Mouse (Mus musculus): ENCODE data around the gene Cebpe. TPM values are rescaled to one million over a fixed set of nuclear protein-coding genes. Genes with fewer than 3 reads are reported as not detected.

Gene Cebpe
- polyA plus RNA-seq, 1 experiment from 2014 or later = not detected

GRCm38 (mm10) chr14:54728823-54729653 is 17.1 kb upstream of the Cebpe start:
- no peak overlapping the region for H3K4me2 ChIP-seq (ENCODE audit: low read depth, low read length)
- no peak overlapping the region for H3K27ac ChIP-seq (ENCODE audit: low read length)
- H3K27me3 ChIP-seq (ENCODE audit: control insufficient read depth, insufficient read depth, low read depth, low read length) = no peaks in the 10 kb centered on the region
- no peaks in the 10 kb centered on the region for H3K4me1 ChIP-seq (replicated peaks; ENCODE audit: control insufficient read depth, insufficient read depth, low read length)
- ATAC-seq (ENCODE audit: low read depth) = no peak
- H3K9ac ChIP-seq (ENCODE audit: low read length) = no peak overlapping the region
- WGBS = 73% methylated on average over 13 of the region's 13 CpGs
- no peak overlapping the region for H3K4me3 ChIP-seq (ENCODE audit: low read length)
- no peaks in the 10 kb centered on the region for H3K9me3 ChIP-seq (ENCODE audit: control insufficient read depth, low read length)
- H3K36me3 ChIP-seq (ENCODE audit: control insufficient read depth, insufficient read depth, low read length) = no peaks in the 10 kb centered on the region

- no peak overlapping the region for H3K27ac ChIP-seq (ENCODE audit: low read length)
- H3K36me3 ChIP-seq (ENCODE audit: control insufficient read depth, insufficient read depth, low read length) = no peaks in the 10 kb centered on the region
- H3K27me3 ChIP-seq (ENCODE audit: control insufficient read depth, insufficient read depth, low read depth, low read length) = no peaks in the 10 kb centered on the region
- 71% methylated on average over 5 of the region's 5 CpGs for WGBS
- H3K4me3 ChIP-seq (ENCODE audit: low read length) = no peak overlapping the region
- H3K9me3 ChIP-seq (ENCODE audit: control insufficient read depth, low read length) = no peaks in the 10 kb centered on the region
- ATAC-seq (ENCODE audit: low read depth) = no peak
- no peak overlapping the region for H3K9ac ChIP-seq (ENCODE audit: low read length)
- H3K4me2 ChIP-seq (ENCODE audit: low read depth, low read length) = no peak overlapping the region
- no peaks in the 10 kb centered on the region for H3K4me1 ChIP-seq (replicated peaks; ENCODE audit: control insufficient read depth, insufficient read depth, low read length)
These were observed 15.6 kb upstream of the Cebpe start for GRCm38 (mm10) chr14:54727565-54727964.

- Histone ChIP-seq H3K36me3 (ENCODE audit: control insufficient read depth, insufficient read depth, low read length) (no peaks in the 10 kb centered on the region), H3K4me3 (ENCODE audit: low read length) (no peak overlapping the region), H3K4me1 (replicated peaks; ENCODE audit: control insufficient read depth, insufficient read depth, low read length) (no peaks in the 10 kb centered on the region), H3K27me3 (ENCODE audit: control insufficient read depth, insufficient read depth, low read depth, low read length) (no peaks in the 10 kb centered on the region), H3K4me2 (ENCODE audit: low read depth, low read length) (no peak overlapping the region), H3K9ac (ENCODE audit: low read length) (no peak overlapping the region), H3K27ac (ENCODE audit: low read length) (no peak overlapping the region), H3K9me3 (ENCODE audit: control insufficient read depth, low read length) (no peaks in the 10 kb centered on the region)
- 65% methylated on average over 6 of the region's 6 CpGs for WGBS
- no peak for ATAC-seq (ENCODE audit: low read depth)
These were observed 12.1 kb upstream of the Cebpe start for GRCm38 (mm10) chr14:54724049-54724448.

- Histone ChIP-seq H3K4me1 (replicated peaks; ENCODE audit: control insufficient read depth, insufficient read depth, low read length) (no peaks in the 10 kb centered on the region), H3K27me3 (ENCODE audit: control insufficient read depth, insufficient read depth, low read depth, low read length) (no peaks in the 10 kb centered on the region), H3K9ac (ENCODE audit: low read length) (no peak overlapping the region)
These were observed 9.7 kb upstream of the Cebpe start for GRCm38 (mm10) chr14:54721711-54722110.

GRCm38 (mm10) chr14:54720654-54721350 is 8.8 kb upstream of the Cebpe start:
- Histone ChIP-seq H3K27ac (ENCODE audit: low read length) (no peak overlapping the region), H3K4me2 (ENCODE audit: low read depth, low read length) (no peak overlapping the region), H3K36me3 (ENCODE audit: control insufficient read depth, insufficient read depth, low read length) (no peaks in the 10 kb centered on the region), H3K27me3 (ENCODE audit: control insufficient read depth, insufficient read depth, low read depth, low read length) (no peaks in the 10 kb centered on the region), H3K9ac (ENCODE audit: low read length) (no peak overlapping the region), H3K4me3 (ENCODE audit: low read length) (no peak overlapping the region), H3K9me3 (ENCODE audit: control insufficient read depth, low read length) (no peaks in the 10 kb centered on the region), H3K4me1 (replicated peaks; ENCODE audit: control insufficient read depth, insufficient read depth, low read length) (no peaks in the 10 kb centered on the region)
- no peak for ATAC-seq (ENCODE audit: low read depth)
- 82% methylated on average over 7 of the region's 7 CpGs for WGBS

More at GRCm38 (mm10) chr14:54721711-54722110, 9.7 kb upstream of the Cebpe start:
- ATAC-seq (ENCODE audit: low read depth) = no peak
- H3K27ac ChIP-seq (ENCODE audit: low read length) = no peak overlapping the region
- WGBS = 77% methylated on average over 10 of the region's 10 CpGs
- no peak overlapping the region for H3K4me2 ChIP-seq (ENCODE audit: low read depth, low read length)
- no peak overlapping the region for H3K4me3 ChIP-seq (ENCODE audit: low read length)
- no peaks in the 10 kb centered on the region for H3K9me3 ChIP-seq (ENCODE audit: control insufficient read depth, low read length)
- H3K36me3 ChIP-seq (ENCODE audit: control insufficient read depth, insufficient read depth, low read length) = no peaks in the 10 kb centered on the region

- Histone ChIP-seq H3K27ac (ENCODE audit: low read length) (no peak overlapping the region), H3K27me3 (ENCODE audit: control insufficient read depth, insufficient read depth, low read depth, low read length) (no peaks in the 10 kb centered on the region), H3K36me3 (ENCODE audit: control insufficient read depth, insufficient read depth, low read length) (no peaks in the 10 kb centered on the region), H3K9me3 (ENCODE audit: control insufficient read depth, low read length) (no peaks in the 10 kb centered on the region), H3K4me1 (replicated peaks; ENCODE audit: control insufficient read depth, insufficient read depth, low read length) (no peaks in the 10 kb centered on the region), H3K4me3 (ENCODE audit: low read length) (no peak overlapping the region), H3K4me2 (ENCODE audit: low read depth, low read length) (no peak overlapping the region), H3K9ac (ENCODE audit: low read length) (no peak overlapping the region)
- WGBS = 86% methylated on average over 11 of the region's 11 CpGs
- no peak for ATAC-seq (ENCODE audit: low read depth)
These were observed 8.1 kb upstream of the Cebpe start for GRCm38 (mm10) chr14:54720041-54720440.

- no peak overlapping the region for H3K27ac ChIP-seq (ENCODE audit: low read length)
These were observed 3.4 kb upstream of the Cebpe start for GRCm38 (mm10) chr14:54715402-54715801.

GRCm38 (mm10) chr14:54714617-54715081 is 2.7 kb upstream of the Cebpe start:
- WGBS = 2% methylated on average over 15 of the region's 15 CpGs
- no peaks in the 10 kb centered on the region for H3K36me3 ChIP-seq (ENCODE audit: control insufficient read depth, insufficient read depth, low read length)
- H3K4me2 ChIP-seq (ENCODE audit: low read depth, low read length) = peak overlapping the region; percentile 81
- H3K9ac ChIP-seq (ENCODE audit: low read length) = peak overlapping the region; percentile 32
- ATAC-seq (ENCODE audit: low read depth) = peak; percentile 26; the same call in 1 of the 2 replicates
- H3K27ac ChIP-seq (ENCODE audit: low read length) = no peak overlapping the region
- H3K27me3 ChIP-seq (ENCODE audit: control insufficient read depth, insufficient read depth, low read depth, low read length) = no peaks in the 10 kb centered on the region
- H3K4me3 ChIP-seq (ENCODE audit: low read length) = peak overlapping the region; percentile 46
- H3K9me3 ChIP-seq (ENCODE audit: control insufficient read depth, low read length) = no peaks in the 10 kb centered on the region
- peaks cover 7% of the 10 kb centered on the region; the same call in 1 of the 2 replicates for H3K4me1 ChIP-seq (replicated peaks; ENCODE audit: control insufficient read depth, insufficient read depth, low read length)

More at GRCm38 (mm10) chr14:54715402-54715801, 3.4 kb upstream of the Cebpe start:
- WGBS = 88% methylated on average over 1 of the region's 1 CpGs
- no peaks in the 10 kb centered on the region for H3K9me3 ChIP-seq (ENCODE audit: control insufficient read depth, low read length)
- no peak overlapping the region for H3K9ac ChIP-seq (ENCODE audit: low read length)
- no peak for ATAC-seq (ENCODE audit: low read depth)
- H3K4me2 ChIP-seq (ENCODE audit: low read depth, low read length) = no peak overlapping the region
- peaks cover 7% of the 10 kb centered on the region; the same call in 1 of the 2 replicates for H3K4me1 ChIP-seq (replicated peaks; ENCODE audit: control insufficient read depth, insufficient read depth, low read length)
- H3K4me3 ChIP-seq (ENCODE audit: low read length) = no peak overlapping the region
- no peaks in the 10 kb centered on the region for H3K27me3 ChIP-seq (ENCODE audit: control insufficient read depth, insufficient read depth, low read depth, low read length)
- H3K36me3 ChIP-seq (ENCODE audit: control insufficient read depth, insufficient read depth, low read length) = no peaks in the 10 kb centered on the region

- peak; percentile 56; the same call in 1 of the 2 replicates for ATAC-seq (ENCODE audit: low read depth)
- under 1% methylated on average over 13 of the region's 13 CpGs for WGBS
- H3K9ac ChIP-seq (ENCODE audit: low read length) = no peak overlapping the region
- peak overlapping the region; percentile 46 for H3K4me3 ChIP-seq (ENCODE audit: low read length)
- H3K27me3 ChIP-seq (ENCODE audit: control insufficient read depth, insufficient read depth, low read depth, low read length) = no peaks in the 10 kb centered on the region
- peak overlapping the region; percentile 81 for H3K4me2 ChIP-seq (ENCODE audit: low read depth, low read length)
- H3K4me1 ChIP-seq (replicated peaks; ENCODE audit: control insufficient read depth, insufficient read depth, low read length) = peaks cover 7% of the 10 kb centered on the region; the same call in 1 of the 2 replicates
- no peaks in the 10 kb centered on the region for H3K36me3 ChIP-seq (ENCODE audit: control insufficient read depth, insufficient read depth, low read length)
- H3K9me3 ChIP-seq (ENCODE audit: control insufficient read depth, low read length) = no peaks in the 10 kb centered on the region
- H3K27ac ChIP-seq (ENCODE audit: low read length) = no peak overlapping the region
These were observed 2.1 kb upstream of the Cebpe start for GRCm38 (mm10) chr14:54714121-54714520.

Measured in lung, embryonic 16.5 days (tissue).